Comparison of ENCODE assay signal across 14 mouse cellular contexts in genomic region chr9:113970041-113970440, GRCm38 (mm10). TPM values are rescaled to one million over a fixed set of nuclear protein-coding genes. Genes with fewer than 3 reads are reported as not detected.
A peak's percentile ranks its signal among the peaks of the same experiment; 100 is the strongest.
DNase-seq lines count a peak whose midpoint lies in the region; ATAC-seq and TF ChIP-seq lines count a peak whose summit lies in the region.
"Had no signal": no experiment of that assay in that cellular context is flagged by ENCODE, and none has a peak within 500 bp of the region (broad histone marks: within the 10 kb centered on the region; RNA-seq: fewer than 3 reads in every experiment).

No protein-coding gene starts in this region.

- no peak overlapping the region for H3K27ac ChIP-seq in kidney, adult 2 months (ENCODE audit: insufficient read depth, low read depth, low read length)
- no peak overlapping the region for H3K27ac ChIP-seq in MEL (ENCODE audit: control insufficient read depth, low read depth, low read length)
- H3K27ac ChIP-seq in bone marrow, adult 2 months (ENCODE audit: control insufficient read depth, insufficient read depth, low read depth, low read length, poor library complexity) = 0 out of 2 replicates have a peak overlapping the region, but pooled peaks have one; percentile 6
- H3K27ac ChIP-seq in liver, embryonic 16.5 days (ENCODE audit: low read length) = peak overlapping the region; percentile 98
- H3K27ac ChIP-seq: forebrain, embryonic 13.5 days; hindbrain, embryonic 12.5 days; limb, embryonic 12.5 days had no signal

- H3K9ac ChIP-seq in MEL (ENCODE audit: control insufficient read depth, low read depth, low read length, poor library complexity, severe bottlenecking) = no peak overlapping the region
- peak overlapping the region; percentile 79 for H3K9ac ChIP-seq in liver, embryonic 16.5 days (ENCODE audit: low read depth, low read length)
- H3K9ac ChIP-seq: forebrain, embryonic 13.5 days; hindbrain, embryonic 12.5 days; limb, embryonic 12.5 days had no signal

- H3K36me3 ChIP-seq in kidney, adult 2 months (ENCODE audit: control insufficient read depth, insufficient read depth, low read length) = peaks cover 2% of the 10 kb centered on the region
- peaks cover 44% of the 10 kb centered on the region in 2 experiments for H3K36me3 ChIP-seq in MEL (ENCODE audit: control insufficient read depth in 1 of 2, insufficient read depth in 2 of 2, low read length in 2 of 2)
- peaks cover 65% of the 10 kb centered on the region for H3K36me3 ChIP-seq in liver, embryonic 16.5 days (ENCODE audit: control insufficient read depth, insufficient read depth)

- H3K27me3 ChIP-seq in kidney, adult 2 months (replicated peaks; ENCODE audit: control insufficient read depth, insufficient read depth, low read length) = no peaks in the 10 kb centered on the region
- no peaks in the 10 kb centered on the region for H3K27me3 ChIP-seq in MEL (ENCODE audit: control insufficient read depth in 1 of 2, insufficient read depth in 2 of 2, low read length in 2 of 2)
- no peaks in the 10 kb centered on the region for H3K27me3 ChIP-seq in liver, embryonic 16.5 days (ENCODE audit: control insufficient read depth, insufficient read depth, low read depth, low read length)
- H3K27me3 ChIP-seq: forebrain, embryonic 13.5 days; hindbrain, embryonic 12.5 days; limb, embryonic 12.5 days; megakaryocyte, embryonic 14.5 days had no signal

- 0 out of 2 replicates have a peak, but pooled peaks have one; percentile 7 for TF ChIP-seq CTCF in kidney, adult 2 months (conservative IDR thresholded peaks at IDR 0.05; ENCODE audit: insufficient read depth, insufficient read length, low read depth, low read length)
- TF ChIP-seq CTCF in MEL (IDR thresholded peaks at IDR 0.05 in 2 of 3, conservative IDR thresholded peaks at IDR 0.05 in 1 of 3; ENCODE audit: control insufficient read depth in 1 of 3, insufficient read depth in 1 of 3, low read depth in 2 of 3, low read length in 3 of 3, poor library complexity in 1 of 3, severe bottlenecking in 1 of 3) = peak in 2 of 3 experiments; percentile 2 to 11; a peak in 1 of 6 replicates
- peak; percentile 47; the same call in 1 of the 2 replicates for TF ChIP-seq CTCF in bone marrow, adult 2 months (IDR thresholded peaks at IDR 0.05; ENCODE audit: control insufficient read depth, insufficient read depth, low read length)

- no peaks in the 10 kb centered on the region for H3K9me3 ChIP-seq in MEL (replicated peaks; ENCODE audit: insufficient read depth, low read length)
- H3K9me3 ChIP-seq in liver, embryonic 16.5 days (replicated peaks; ENCODE audit: control insufficient read depth, low read length) = no peaks in the 10 kb centered on the region
- H3K9me3 ChIP-seq: forebrain, embryonic 13.5 days; hindbrain, embryonic 12.5 days; limb, embryonic 12.5 days; megakaryocyte, embryonic 14.5 days had no signal

- TF ChIP-seq POLR2A in kidney, adult 2 months (IDR thresholded peaks at IDR 0.05; ENCODE audit: low read depth, low read length) = no peak
- no peak for TF ChIP-seq POLR2A in MEL (IDR thresholded peaks at IDR 0.05; ENCODE audit: control insufficient read depth in 1 of 2, insufficient read depth in 1 of 2, low read depth in 1 of 2, low read length in 2 of 2, poor library complexity in 1 of 2)
- TF ChIP-seq POLR2A in bone marrow, adult 2 months (IDR thresholded peaks at IDR 0.05; ENCODE audit: borderline replicate concordance, control insufficient read depth, low read depth, low read length) = peak; percentile 38; the same call in 1 of the 2 replicates

- peak; percentile 35 for ATAC-seq in liver, embryonic 16.5 days (ENCODE audit: low read depth)
- ATAC-seq: forebrain, embryonic 13.5 days had no signal

- no peaks in the 10 kb centered on the region for H3K4me1 ChIP-seq in kidney, adult 2 months (ENCODE audit: control insufficient read depth, insufficient read depth, low read length)
- peaks cover 32 to 33% of the 10 kb centered on the region in 2 experiments for H3K4me1 ChIP-seq in MEL (ENCODE audit: control insufficient read depth in 1 of 2, insufficient read depth in 2 of 2, low read length in 2 of 2)
- H3K4me1 ChIP-seq in bone marrow, adult 2 months (ENCODE audit: control insufficient read depth, insufficient read depth, low read length) = peaks cover 1% of the 10 kb centered on the region; the same call in 1 of the 2 replicates
- peaks cover 49% of the 10 kb centered on the region for H3K4me1 ChIP-seq in liver, embryonic 16.5 days (ENCODE audit: control insufficient read depth, low read depth, low read length)
- H3K4me1 ChIP-seq: forebrain, embryonic 13.5 days; hindbrain, embryonic 12.5 days; limb, embryonic 12.5 days had no signal

- H3K79me2 ChIP-seq in MEL (ENCODE audit: control insufficient read depth, insufficient read depth, low read length, poor library complexity) = no peaks in the 10 kb centered on the region

- no peak for TF ChIP-seq EP300 in MEL (IDR thresholded peaks at IDR 0.05; ENCODE audit: low read depth in 1 of 2, low read length in 2 of 2)

- 76% methylated on average over 14 of the region's 14 CpGs for WGBS in kidney, adult 2 months
- WGBS in bone marrow, adult 2 months = 74% methylated on average over 14 of the region's 14 CpGs
- WGBS in liver, embryonic 16.5 days (ENCODE audit: insufficient replicate concordance) = 45% methylated on average over 14 of the region's 14 CpGs

- no peak; the same call in 1 of the 2 replicates for TF ChIP-seq RAD21 in MEL (IDR thresholded peaks at IDR 0.05; ENCODE audit: low read depth, low read length)

- DNase-seq in kidney, adult 2 months = no peak
- DNase-seq in kidney, adult 8-10 months = no peak
- DNase-seq in MEL (ENCODE audit: low read depth, low spot score) = no peak
- DNase-seq in cerebellum, postnatal 4 days (ENCODE audit: low spot score in 2 of 2) = no peak
- no peak for DNase-seq in yolk sac, embryonic 10.5 days (ENCODE audit: low spot score)
- DNase-seq in adrenal gland, adult (ENCODE audit: inconsistent age in 2 of 2, low spot score in 1 of 2) = no peak
- DNase-seq: gastrocnemius, postnatal 10 days; layer of hippocampus, adult 9-11 months had no signal

- peak overlapping the region; percentile 75 for H3K4me2 ChIP-seq in liver, embryonic 16.5 days (ENCODE audit: low read depth, low read length)
- H3K4me2 ChIP-seq: forebrain, embryonic 13.5 days; hindbrain, embryonic 12.5 days; limb, embryonic 12.5 days had no signal

- no peak overlapping the region for H3K4me3 ChIP-seq in kidney, adult 2 months (ENCODE audit: insufficient read depth, low read depth, low read length)
- no peak overlapping the region for H3K4me3 ChIP-seq in MEL (ENCODE audit: control insufficient read depth in 1 of 2, insufficient read depth in 1 of 2, low read depth in 2 of 2, low read length in 2 of 2)
- H3K4me3 ChIP-seq in bone marrow, adult 2 months (replicated peaks; ENCODE audit: control insufficient read depth, low read depth, low read length) = peak overlapping the region; percentile 76
- H3K4me3 ChIP-seq in liver, embryonic 16.5 days (ENCODE audit: low read depth, low read length) = peak overlapping the region; percentile 70
- H3K4me3 ChIP-seq: forebrain, embryonic 13.5 days; hindbrain, embryonic 12.5 days; limb, embryonic 12.5 days; megakaryocyte, embryonic 14.5 days had no signal

TF ChIP-seq in MEL, 35 proteins besides CTCF, POLR2A, EP300 and RAD21:
- TF ChIP-seq TCF12 (IDR thresholded peaks at IDR 0.05; ENCODE audit: low read depth, low read length) (no peak), CHD1 (IDR thresholded peaks at IDR 0.05; ENCODE audit: low read depth, low read length) (no peak), ETS1 (IDR thresholded peaks at IDR 0.05; ENCODE audit: low read depth, low read length) (no peak), ZMIZ1 (IDR thresholded peaks at IDR 0.05; ENCODE audit: low read depth, low read length) (no peak), POLR2AphosphoS5 (IDR thresholded peaks at IDR 0.05; ENCODE audit: borderline replicate concordance, low read depth, low read length) (no peak), RCOR1 (IDR thresholded peaks at IDR 0.05; ENCODE audit: low read depth, low read length) (no peak), KAT2A (conservative IDR thresholded peaks at IDR 0.05; ENCODE audit: low read depth, low read length) (no peak), USF2 (IDR thresholded peaks at IDR 0.05; ENCODE audit: borderline replicate concordance in 1 of 2, insufficient read depth in 1 of 2, low read depth in 1 of 2, low read length in 2 of 2) (no peak), ELF1 (IDR thresholded peaks at IDR 0.05; ENCODE audit: low read depth, low read length) (no peak), MYC (IDR thresholded peaks at IDR 0.05; ENCODE audit: low read depth, low read length) (no peak), E2F4 (IDR thresholded peaks at IDR 0.05; ENCODE audit: borderline replicate concordance, low read depth, low read length) (no peak)

RNA-seq across cellular contexts. Expression of gene Ubp1, which starts 39.3 kb away (rescaled TPM):
- 42.5 and 44.7 TPM in 2 replicates for polyA plus RNA-seq in kidney, adult 2 months (2012; rRNA removed)
- total RNA-seq in MEL (2012; rRNA removed) = 45.5 and 46.4 TPM in 2 replicates
- 10 to 100 TPM; 60.8 to 95.5 TPM for polyA plus RNA-seq in MEL (2012; ENCODE audit: insufficient read depth in 1 of 2, insufficient read length in 2 of 2, low read depth in 1 of 2, low replicate concordance in 2 of 2, missing spikeins in 1 of 2)
- 103 and 110 TPM in 2 replicates for polyA plus RNA-seq in bone marrow, adult 2 months (2011; ENCODE audit: insufficient read depth, insufficient read length, low replicate concordance, missing spikeins)
- 41.9 and 42.0 TPM in 2 replicates for polyA plus RNA-seq in liver, embryonic 16.5 days (2015; fragmentation: Nextera tagmentation; extraction: Ambion mirVana)

Comparison
In these comparisons a context has a peak if more than half of its experiments do, and no peak if none do; other contexts are left out.
1. H3K27ac ChIP-seq: peak in bone marrow, adult 2 months (single experiment) and liver, embryonic 16.5 days (single experiment); none in kidney, adult 2 months (single experiment) and MEL (single experiment).
2. H3K4me3 ChIP-seq: peak in bone marrow, adult 2 months (single experiment) and liver, embryonic 16.5 days (single experiment); none in kidney, adult 2 months (single experiment) and MEL (0 of 2).
3. Peak in every context shown above with its lines, with median percentiles within 50 percentile points of each other: CTCF ChIP-seq.